Mouse (Mus musculus): ENCODE data around the gene Laptm5.
A peak's percentile ranks its signal among the peaks of the same experiment; 100 is the strongest.

Laptm5 gene

GRCm38 (mm10) chr4:130920951-130921693, 8.2 kb downstream of the Laptm5 start:
- DNase-seq, result no peak

GRCm38 (mm10) chr4:130921986-130922385, 9.1 kb downstream of the Laptm5 start:
- no peak for DNase-seq

GRCm38 (mm10) chr4:130926274-130926673, 13.3 kb downstream of the Laptm5 start:
- DNase-seq, result no peak

- DNase-seq, result no peak
Observed at GRCm38 (mm10) chr4:130927821-130928220, 14.9 kb downstream of the Laptm5 start.

- no peak for DNase-seq
Observed at GRCm38 (mm10) chr4:130942644-130943043, 29.7 kb downstream of the Laptm5 start.

GRCm38 (mm10) chr4:130944112-130944511, 31.2 kb downstream of the Laptm5 start, which contains the start of gene Matn1:
Gene Matn1 (plus strand): TSS chr4:130944385.
- DNase-seq, result no peak

GRCm38 (mm10) chr4:130944779-130945178, 31.9 kb downstream of the Laptm5 start:
- no peak for DNase-seq

- DNase-seq, result no peak
Observed at GRCm38 (mm10) chr4:130947094-130947647, 34.2 kb downstream of the Laptm5 start.

GRCm38 (mm10) chr4:130949821-130950384, 37.0 kb downstream of the Laptm5 start:
- DNase-seq, result no peak

- DNase-seq, result peak; percentile 56
Observed at GRCm38 (mm10) chr4:130952531-130952930, 39.6 kb downstream of the Laptm5 start.

- no peak for DNase-seq
Observed at GRCm38 (mm10) chr4:130957156-130957555, 44.2 kb downstream of the Laptm5 start.

- DNase-seq, result no peak
Observed at GRCm38 (mm10) chr4:130958812-130959211, 45.9 kb downstream of the Laptm5 start.

- DNase-seq, result no peak
Observed at GRCm38 (mm10) chr4:130959678-130960077, 46.8 kb downstream of the Laptm5 start.

- peak; percentile 99 for DNase-seq
Observed at GRCm38 (mm10) chr4:130960118-130960734, 47.3 kb downstream of the Laptm5 start.

- no peak for DNase-seq
Observed at GRCm38 (mm10) chr4:130971278-130971677, 58.4 kb downstream of the Laptm5 start.

- no peak for DNase-seq
Observed at GRCm38 (mm10) chr4:130972421-130972829, 59.5 kb downstream of the Laptm5 start.

- DNase-seq, result peak; percentile 62
Observed at GRCm38 (mm10) chr4:130973332-130974263, 60.7 kb downstream of the Laptm5 start.

- DNase-seq, result no peak
Observed at GRCm38 (mm10) chr4:130978981-130979380, 66.1 kb downstream of the Laptm5 start.

- no peak for DNase-seq
Observed at GRCm38 (mm10) chr4:130984416-130985182, 71.7 kb downstream of the Laptm5 start.
